ENCODE assay signal across 11 mouse cellular contexts in genomic region chr1:52719096-52719495, GRCm38 (mm10). TPM values are rescaled to one million over a fixed set of nuclear protein-coding genes. Genes with fewer than 3 reads are reported as not detected.
DNase-seq lines count a peak whose midpoint lies in the region; ATAC-seq and TF ChIP-seq lines count a peak whose summit lies in the region.
"Had no signal": no experiment of that assay in that cellular context is flagged by ENCODE, and none has a peak within 500 bp of the region (broad histone marks: within the 10 kb centered on the region; RNA-seq: fewer than 3 reads in every experiment).

No protein-coding gene starts in this region.

- intact Hi-C loops in left cerebral cortex, postnatal 4 days (cut with DNase I), result no loop called here

- no peaks in the 10 kb centered on the region for H3K36me3 ChIP-seq in CH12.LX (replicated peaks in 1 of 2; ENCODE audit: control insufficient read depth in 1 of 2, insufficient read depth in 1 of 2, low read length in 1 of 2)
- H3K36me3 ChIP-seq: midbrain, embryonic 12.5 days had no signal

- DNase-seq in left cerebral cortex, postnatal 4 days, result peak; percentile 5
- DNase-seq in left cerebral cortex, adult 9 months (ENCODE audit: low spot score in 2 of 2), result no peak
- peak; percentile 54 to 59 for DNase-seq in B cell, adult 2 months
- peak; percentile 30 for DNase-seq in CH12.LX (ENCODE audit: extremely low read depth)
- peak; percentile 49 to 88 for DNase-seq in layer of hippocampus, adult 18-20 months (ENCODE audit: low spot score in 2 of 2)
- no peak for DNase-seq in cerebellum, postnatal 4 days (ENCODE audit: low spot score in 2 of 2)
- DNase-seq in adrenal gland, adult 2 months, result no peak
- DNase-seq: adrenal gland, adult 8-10 months; heart, postnatal 4 days had no signal

- TF ChIP-seq RAD21 in CH12.LX (IDR thresholded peaks at IDR 0.05; ENCODE audit: low read depth, low read length), result peak; percentile 2

- peaks cover 2% of the 10 kb centered on the region for H3K27me3 ChIP-seq in CH12.LX (replicated peaks)
- H3K27me3 ChIP-seq: midbrain, embryonic 12.5 days had no signal

- TF ChIP-seq POLR2A in CH12.LX (IDR thresholded peaks at IDR 0.05; ENCODE audit: low read depth, low read length), result no peak

- no peaks in the 10 kb centered on the region for H3K9me3 ChIP-seq in CH12.LX (replicated peaks; ENCODE audit: low read length)
- H3K9me3 ChIP-seq: midbrain, embryonic 12.5 days had no signal

- no peak overlapping the region for H3K4me3 ChIP-seq in CH12.LX (replicated peaks in 1 of 3; ENCODE audit: low read depth in 2 of 3, low read length in 2 of 3, poor library complexity in 1 of 3)
- H3K4me3 ChIP-seq: midbrain, embryonic 12.5 days had no signal

- H3K9ac ChIP-seq in CH12.LX (ENCODE audit: insufficient read depth, low read depth), result no peak overlapping the region
- H3K9ac ChIP-seq: midbrain, embryonic 12.5 days had no signal

- no peak for TF ChIP-seq EP300 in CH12.LX (IDR thresholded peaks at IDR 0.05; ENCODE audit: low read length)

- H3K27ac ChIP-seq in CH12.LX (ENCODE audit: insufficient read depth, low read depth), result no peak overlapping the region
- H3K27ac ChIP-seq: midbrain, embryonic 12.5 days had no signal

- dilution Hi-C loops in CH12.LX (cut with MboI; ENCODE audit: extremely low pct_ligation_motif_present, extremely low pct_unique_long_range_greater_than_20kb, low sequenced_read_pairs), result no loop called here

- in situ Hi-C loops in CH12.LX (cut with MboI; ENCODE audit: low pct_ligation_motif_present, low pct_unique_long_range_greater_than_20kb, low sequenced_read_pairs), result no loop called here

- ATAC-seq in erythroblast, adult 5-6 weeks (replicated peaks; ENCODE audit: low FRiP score, poor library complexity, severe bottlenecking), result no peak

- H3K79me2 ChIP-seq in CH12.LX (replicated peaks; ENCODE audit: control insufficient read depth, extremely low read depth, insufficient read depth, poor library complexity, severe bottlenecking), result no peaks in the 10 kb centered on the region

- no peak overlapping the region for H3K4me2 ChIP-seq in CH12.LX (ENCODE audit: insufficient read depth, low read depth, poor library complexity, severe bottlenecking)
- H3K4me2 ChIP-seq: midbrain, embryonic 12.5 days had no signal

- TF ChIP-seq CTCF in CH12.LX (conservative IDR thresholded peaks at IDR 0.05 in 1 of 2, IDR thresholded peaks at IDR 0.05 in 1 of 2; ENCODE audit: low read depth in 2 of 2, low read length in 2 of 2), result peak; percentile 15 to 56; a peak in 2 of 4 replicates

- peaks cover 6 to 12% of the 10 kb centered on the region in 2 experiments for H3K4me1 ChIP-seq in CH12.LX (ENCODE audit: control insufficient read depth in 1 of 2, insufficient read depth in 2 of 2)

TF ChIP-seq in CH12.LX, 34 proteins besides CTCF, POLR2A, EP300 and RAD21:
- TF ChIP-seq NELFE (IDR thresholded peaks at IDR 0.05; ENCODE audit: low read depth, low read length) (no peak), ZNF384 (IDR thresholded peaks at IDR 0.05; ENCODE audit: low read depth, low read length) (no peak), MAFK (IDR thresholded peaks at IDR 0.05; ENCODE audit: insufficient replicate concordance, low read length) (peak; percentile 77), CHD1 (IDR thresholded peaks at IDR 0.05; ENCODE audit: low read depth, low read length) (no peak), USF1 (IDR thresholded peaks at IDR 0.05; ENCODE audit: low read depth, low read length) (no peak), ZMIZ1 (IDR thresholded peaks at IDR 0.05; ENCODE audit: low read depth, low read length) (no peak), NRF1 (IDR thresholded peaks at IDR 0.05; ENCODE audit: low read depth, low read length) (no peak), ETS1 (conservative IDR thresholded peaks at IDR 0.05; ENCODE audit: low read depth, low read length) (no peak), SMC3 (IDR thresholded peaks at IDR 0.05; ENCODE audit: low read depth, low read length) (peak; percentile 24; the same call in 1 of the 2 replicates), MAZ (IDR thresholded peaks at IDR 0.05; ENCODE audit: low read depth, low read length) (no peak)

RNA-seq across cellular contexts. Expression of gene Mfsd6, which starts 8.2 kb away (rescaled TPM):
- 10 to 100 TPM; 54.1 to 57.5 TPM for total RNA-seq in left cerebral cortex, postnatal 4 days (2021)
- total RNA-seq in CH12.LX (2012; rRNA removed), result 0.47 and 0.50 TPM in 2 replicates
- total RNA-seq in CH12.LX (2014; rRNA removed), result 0.36 and 0.38 TPM in 2 replicates
- polyA plus RNA-seq in CH12.LX (2012; ENCODE audit: insufficient read length, low read depth), result 0.63 and 0.89 TPM in 2 replicates
- total RNA-seq in layer of hippocampus, adult 18-20 months (2021), result 10 to 100 TPM; 81.2 to 83.3 TPM
- 8.2 and 8.3 TPM in 2 replicates for total RNA-seq in erythroblast, adult 5-6 weeks (2015; ENCODE audit: low replicate concordance)
- 2.8 and 4.0 TPM in 2 replicates for total RNA-seq in erythroblast, adult 5-6 weeks (2017; ENCODE audit: low replicate concordance)
- 10 to 100 TPM; 15.2 to 22.5 TPM for total RNA-seq in adrenal gland, adult 2 months (2021)
- 7.9 and 8.5 TPM in 2 replicates for polyA plus RNA-seq in adrenal gland, adult 2 months (2012; rRNA removed)

Comparison
In these comparisons a context has a peak if more than half of its experiments do, and no peak if none do; other contexts are left out.
1. DNase-seq: peak in left cerebral cortex, postnatal 4 days (single experiment), B cell, adult 2 months (2 of 2), CH12.LX (single experiment) and layer of hippocampus, adult 18-20 months (2 of 2); none in left cerebral cortex, adult 9 months (0 of 2), cerebellum, postnatal 4 days (0 of 2) and adrenal gland, adult 2 months (single experiment).